Mouse (Mus musculus) adrenal gland (tissue): ENCODE results near the gene Olfr1298.

ENCODE experiments used
- intact Hi-C: fragments of 180-260 bp; cut with DNase I; formaldehyde crosslinking; loops from one replicate; pipeline ENCODE4 v1.15.1; 2025
- long read RNA-seq, 2 experiments: library from polyadenylated mRNA; unstranded; transcript quantifications; one replicate each; pipeline ENCODE4 v2.0.0; 2020; ENCODE audit warnings: borderline replicate concordance in 1 of 2; ENCODE audit not compliant: insufficient replicate concordance in 1 of 2

Olfr1298 gene
- long read RNA-seq, experiment 1: 0 reads
- long read RNA-seq, experiment 2: 0 reads

GRCm38 (mm10) chr2:111649101-111649500 lies at the start of gene Olfr1298:
Gene Olfr1298, minus strand, starts transcription at chr2:111649201.
- intact Hi-C loops: no loop called here

GRCm38 (mm10) chr2:111661119-111661518 lies 12.1 kb upstream of the Olfr1298 start, which contains the start of gene Olfr1299:
Gene Olfr1299, plus strand, starts transcription at chr2:111661419.
- intact Hi-C loops: no loop called here

GRCm38 (mm10) chr2:111626397-111626796 lies 22.6 kb downstream of the Olfr1298 start, which contains the start of gene Olfr1297:
Gene Olfr1297, minus strand, starts transcription at chr2:111626497.
- intact Hi-C loops: no loop called here
